Mouse (Mus musculus) liver, embryonic 14.5 days (tissue): Measurements from ENCODE around the gene Ccdc188. TPM values are rescaled to one million over a fixed set of nuclear protein-coding genes. Genes with fewer than 3 reads are reported as not detected.

Experiments used
- ATAC-seq: fragments of 200-750 bp; cut with Nextera tagmentation; 2 replicates; pipeline ENCODE4 v1.8.0; 2017; ENCODE audit warnings: moderate number of reproducible peaks, mild to moderate bottlenecking, moderate library complexity; ENCODE audit not compliant: insufficient read depth
- DNase-seq, 3 experiments: peaks; one replicate each; pipeline ENCODE4 v3.0.0-alpha.2; 2012 to 2013; ENCODE audit warnings: low read depth in 3 of 3, low spot score in 3 of 3
- H3K27ac ChIP-seq: fragments of 300-500 bp; sonication (generic); 2 replicates; pipeline ENCODE4 v1.5.1; 2014; ENCODE audit warnings: moderate library complexity, mild to moderate bottlenecking, control low read depth, inconsistent platforms
- H3K27me3 ChIP-seq: fragments of 300-500 bp; sonication (generic); 2 replicates; pipeline ENCODE4 v1.6.1; 2014; ENCODE audit warnings: mild to moderate bottlenecking, low read length, moderate library complexity; ENCODE audit not compliant: control insufficient read depth, insufficient read depth
- H3K36me3 ChIP-seq: fragments of 300-500 bp; sonication (generic); replicated peaks from 2 replicates; pipeline ENCODE4 v1.6.1; 2014; ENCODE audit warnings: low read depth; ENCODE audit not compliant: control insufficient read depth, insufficient read depth
- H3K4me1 ChIP-seq, 2 experiments: fragments of 200-500 bp in 1 of 2; fragments of 300-500 bp in 1 of 2; sonication (generic) in 1 of 2; replicated peaks; 2 replicates each; pipeline ENCODE4 v1.6.1; 2012 to 2014; ENCODE audit warnings: antibody characterized with exemption in 1 of 2, inconsistent platforms in 1 of 2, low read length in 1 of 2; ENCODE audit not compliant: control insufficient read depth in 2 of 2, insufficient read depth in 2 of 2
- H3K4me2 ChIP-seq: fragments of 300-500 bp; sonication (generic); 2 replicates; pipeline ENCODE4 v1.6.1; 2014; ENCODE audit warnings: low read depth, mild to moderate bottlenecking, control low read depth, moderate library complexity
- H3K4me3 ChIP-seq, 2 experiments: fragments of 200-500 bp in 1 of 2; fragments of 300-500 bp in 1 of 2; sonication (generic) in 1 of 2; 2 replicates each; pipeline ENCODE4 v1.5.1; 2012 to 2014; ENCODE audit warnings: low read depth in 2 of 2, low read length in 2 of 2, mild to moderate bottlenecking in 2 of 2, control low read depth in 1 of 2, inconsistent platforms in 1 of 2, moderate library complexity in 1 of 2; ENCODE audit not compliant: insufficient read depth in 1 of 2
- H3K9ac ChIP-seq: fragments of 300-500 bp; sonication (generic); replicated peaks from 2 replicates; pipeline ENCODE4 v1.6.1; 2014; ENCODE audit warnings: mild to moderate bottlenecking, control low read depth, moderate library complexity
- H3K9me3 ChIP-seq: fragments of 300-500 bp; sonication (generic); 2 replicates; pipeline ENCODE4 v1.6.1; 2016; ENCODE audit warnings: low read length, mixed read lengths; ENCODE audit not compliant: control insufficient read depth
- CTCF ChIP-seq: IDR thresholded peaks from 2 replicates; pipeline ENCODE4 v1.5.1; 2016; ENCODE audit warnings: antibody characterized with exemption, low read depth, control low read depth
- EP300 ChIP-seq: IDR thresholded peaks from 2 replicates; pipeline ENCODE4 v1.6.1; 2016; ENCODE audit warnings: antibody characterized with exemption, low read depth
- WGBS: fragments of 180-500 bp; shearing (Covaris S2); extraction: QIAGEN DNeasy Blood & Tissue Kit; methylation state at CpG from one replicate; pipeline ENCODE4 v1.1.7; 2014; ENCODE audit not compliant: insufficient replicate concordance; 5-methylcytosine and 5-hydroxymethylcytosine counted together
- polyA plus RNA-seq, 2 experiments: library from polyadenylated mRNA; depleted of rRNA in 1 of 2; stranded (reverse) in 1 of 2; unstranded in 1 of 2; fragments of >200 nt; fragmentation: Nextera tagmentation in 1 of 2; extraction: Ambion mirVana in 1 of 2; gene quantifications; 2 replicates each; pipeline versions ENCODE4 v1.2.1 to v1.2.3; 2012 to 2014

The Ccdc188 gene
- polyA plus RNA-seq (2012; rRNA removed) = not detected in 2 replicates
- not detected in 2 replicates for polyA plus RNA-seq (2014; fragmentation: Nextera tagmentation; extraction: Ambion mirVana)

- Histone ChIP-seq H3K27ac (no peak within 1 kb of the TSS), H3K27me3 (no peaks in the 10 kb centered on the region), H3K4me2 (no peak within 1 kb of the TSS), H3K4me3 (no peak within 1 kb of the TSS), H3K9ac (no peak within 1 kb of the TSS), H3K36me3 (no peaks in the 10 kb centered on the region), H3K9me3 (no peaks in the 10 kb centered on the region), H3K4me1 (no peaks in the 10 kb centered on the region)
- ATAC-seq (no peak), DNase-seq (no peak)
- no peak for TF ChIP-seq EP300
- no peak for TF ChIP-seq CTCF
- 66% methylated on average over 4 of the region's 4 CpGs for WGBS
These were observed at the start of gene Ccdc188 for GRCm38 (mm10) chr16:18217579-18217978. TSS of gene Ccdc188 (plus strand) at chr16:18217879.

- TF ChIP-seq CTCF (no peak), EP300 (no peak)
- Histone ChIP-seq H3K27me3 (no peaks in the 10 kb centered on the region), H3K9me3 (no peaks in the 10 kb centered on the region), H3K4me1 (no peaks in the 10 kb centered on the region), H3K4me2 (no peak overlapping the region), H3K36me3 (no peaks in the 10 kb centered on the region), H3K4me3 (no peak overlapping the region), H3K9ac (no peak overlapping the region), H3K27ac (no peak overlapping the region)
- ATAC-seq (no peak), DNase-seq (no peak)
- WGBS = 33% methylated on average over 5 of the region's 5 CpGs
These were observed 48.5 kb upstream of the Ccdc188 start for GRCm38 (mm10) chr16:18169156-18169555.

GRCm38 (mm10) chr16:18169776-18170175, 47.9 kb upstream of the Ccdc188 start:
- no peak for ATAC-seq
- 81% methylated on average over 3 of the region's 3 CpGs for WGBS
- Histone ChIP-seq H3K27ac (no peak overlapping the region), H3K4me3 (no peak overlapping the region), H3K27me3 (no peaks in the 10 kb centered on the region), H3K4me1 (no peaks in the 10 kb centered on the region; a peak in 1 of 4 replicates), H3K9ac (no peak overlapping the region), H3K4me2 (no peak overlapping the region), H3K9me3 (no peaks in the 10 kb centered on the region), H3K36me3 (no peaks in the 10 kb centered on the region)
- DNase-seq = no peak
- TF ChIP-seq CTCF = no peak
- no peak for TF ChIP-seq EP300

GRCm38 (mm10) chr16:18172266-18172855, 45.3 kb upstream of the Ccdc188 start:
- Histone ChIP-seq H3K9me3 (no peaks in the 10 kb centered on the region), H3K4me1 (peaks cover 0 to 4% of the 10 kb centered on the region in 2 experiments; a peak in 1 of 4 replicates), H3K4me2 (no peak overlapping the region), H3K4me3 (no peak overlapping the region), H3K36me3 (no peaks in the 10 kb centered on the region), H3K27me3 (no peaks in the 10 kb centered on the region), H3K27ac (no peak overlapping the region), H3K9ac (no peak overlapping the region)
- peak; percentile 98 for TF ChIP-seq CTCF
- no peak for TF ChIP-seq EP300
- WGBS = 5% methylated on average over 7 of the region's 7 CpGs
- DNase-seq = peak; percentile 24 to 42 (median 27)
- no peak for ATAC-seq

GRCm38 (mm10) chr16:18173231-18173630, 44.4 kb upstream of the Ccdc188 start:
- no peak overlapping the region for H3K9ac ChIP-seq
- H3K4me3 ChIP-seq = no peak overlapping the region
- no peak overlapping the region for H3K27ac ChIP-seq
- DNase-seq (no peak), ATAC-seq (no peak)
- H3K9me3 ChIP-seq = no peaks in the 10 kb centered on the region
- 67% methylated on average over 9 of the region's 9 CpGs for WGBS
- no peak overlapping the region for H3K4me2 ChIP-seq
- no peak for TF ChIP-seq CTCF
- no peak for TF ChIP-seq EP300
- no peaks in the 10 kb centered on the region for H3K27me3 ChIP-seq
- peaks cover 0 to 6% of the 10 kb centered on the region in 2 experiments; a peak in 1 of 4 replicates for H3K4me1 ChIP-seq
- no peaks in the 10 kb centered on the region for H3K36me3 ChIP-seq
